Mouse (Mus musculus) midbrain, embryonic 16.5 days (tissue): Measurements from ENCODE around the gene Arhgdig. TPM values are rescaled to one million over a fixed set of nuclear protein-coding genes. Genes with fewer than 3 reads are reported as not detected.
"Not testable (repeated sequence)": the region's sequence is repeated elsewhere in the genome, so short reads cannot be mapped to it uniquely, and the experiment has no call there.

Source experiments
- ATAC-seq: fragments of 200-750 bp; cut with Nextera tagmentation; 2 replicates; pipeline ENCODE4 v1.8.0; 2017; ENCODE audit warnings: moderate TSS enrichment
- H3K27ac ChIP-seq: fragments of 300-500 bp; sonication (generic); 2 replicates; pipeline ENCODE4 v1.5.1; 2014; ENCODE audit warnings: mild to moderate bottlenecking, low read length, mixed read lengths
- H3K27me3 ChIP-seq: fragments of 300-500 bp; sonication (generic); 2 replicates; pipeline ENCODE4 v1.6.1; 2014; ENCODE audit warnings: low read depth, low read length, mixed read lengths; ENCODE audit not compliant: control insufficient read depth, insufficient read depth
- H3K36me3 ChIP-seq: fragments of 300-500 bp; sonication (generic); 2 replicates; pipeline ENCODE4 v1.6.1; 2014; ENCODE audit warnings: mild to moderate bottlenecking, low read length, moderate library complexity, mixed read lengths; ENCODE audit not compliant: control insufficient read depth, insufficient read depth
- H3K4me1 ChIP-seq: fragments of 300-500 bp; sonication (generic); 2 replicates; pipeline ENCODE4 v1.6.1; 2014; ENCODE audit warnings: mild to moderate bottlenecking, low read length, mixed read lengths; ENCODE audit not compliant: control insufficient read depth, insufficient read depth
- H3K4me2 ChIP-seq: fragments of 300-500 bp; sonication (generic); 2 replicates; pipeline ENCODE4 v1.6.1; 2014; ENCODE audit warnings: mild to moderate bottlenecking, low read length, mixed read lengths
- H3K4me3 ChIP-seq: fragments of 300-500 bp; sonication (generic); 2 replicates; pipeline ENCODE4 v1.5.1; 2014; ENCODE audit warnings: low read depth, mild to moderate bottlenecking, low read length, moderate library complexity, mixed read lengths
- H3K9ac ChIP-seq: fragments of 300-500 bp; sonication (generic); 2 replicates; pipeline ENCODE4 v1.6.1; 2014; ENCODE audit warnings: low read depth, low read length, mixed read lengths
- H3K9me3 ChIP-seq: fragments of 300-500 bp; sonication (generic); replicated peaks from 2 replicates; pipeline ENCODE4 v1.6.1; 2014; ENCODE audit warnings: mild to moderate bottlenecking, low read length, mixed read lengths; ENCODE audit not compliant: control insufficient read depth, poor library complexity, severe bottlenecking
- WGBS: fragments of 180-500 bp; shearing (Covaris S2); extraction: QIAGEN DNeasy Blood & Tissue Kit; methylation state at CpG from one replicate; pipeline ENCODE4 v1.1.7; 2014; 5-methylcytosine and 5-hydroxymethylcytosine counted together
- polyA plus RNA-seq: library from polyadenylated mRNA; unstranded; fragments of >200 nt; fragmentation: Nextera tagmentation; extraction: Ambion mirVana; gene quantifications from 2 replicates; pipeline ENCODE4 v1.2.1, GENCODE M21; 2015

Arhgdig gene
- polyA plus RNA-seq, 1 experiment from 2014 or later, result 182 TPM

DNA sequence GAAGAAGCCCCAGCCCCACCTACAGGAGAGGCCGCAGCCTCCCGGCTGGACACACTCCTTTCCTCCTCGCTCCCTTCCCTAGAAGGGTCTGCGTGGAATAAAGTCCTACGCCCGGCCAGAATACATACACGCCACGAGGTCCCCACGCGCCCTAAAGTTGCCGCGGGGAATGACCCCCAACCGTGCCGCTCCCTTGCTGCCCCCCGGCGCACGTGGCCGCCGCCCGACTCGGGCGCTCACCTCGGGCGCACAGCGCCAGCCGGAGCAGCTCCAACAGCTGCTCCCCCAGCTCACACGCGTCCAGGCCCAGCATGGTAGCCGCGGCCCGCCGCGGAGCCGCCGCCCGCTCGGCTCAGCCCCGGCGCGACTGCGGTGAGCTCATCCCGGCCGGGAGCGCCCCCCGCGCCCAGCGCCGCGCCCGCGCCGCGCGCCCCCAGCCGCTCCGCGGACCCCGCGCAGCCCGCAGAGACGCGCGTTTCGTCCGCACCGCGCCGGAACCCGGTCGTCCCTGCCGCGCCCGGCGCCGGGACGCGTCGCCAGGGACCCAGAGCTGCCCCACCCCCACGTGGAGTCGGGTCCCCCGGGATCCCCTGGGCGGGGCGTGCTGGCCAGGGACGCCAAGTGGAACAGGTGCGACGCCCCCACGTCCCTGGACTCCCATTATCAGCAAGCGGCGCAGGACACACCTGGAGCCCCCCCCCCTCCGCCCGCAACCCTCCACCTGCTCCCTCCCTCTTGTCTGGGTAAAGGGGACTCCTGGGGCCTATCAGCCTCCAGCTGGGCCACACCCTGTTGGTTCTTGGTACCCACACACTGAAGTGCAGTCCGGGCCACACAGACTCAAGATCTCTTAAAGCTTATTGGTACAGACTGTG is 6.5 kb downstream of the Arhgdig start:
- H3K27ac ChIP-seq, result no peak overlapping the region
- H3K27me3 ChIP-seq, result peaks cover 31% of the 10 kb centered on the region
- no peaks in the 10 kb centered on the region for H3K9me3 ChIP-seq
- WGBS, result under 1% methylated on average over 33 of the region's 92 CpGs
- H3K9ac ChIP-seq, result peak overlapping the region; percentile 70
- H3K36me3 ChIP-seq, result no peaks in the 10 kb centered on the region; the same call in 1 of the 2 replicates
- H3K4me3 ChIP-seq, result peak overlapping the region; percentile 57
- peak; percentile 58 for ATAC-seq
- H3K4me1 ChIP-seq, result peaks cover 5% of the 10 kb centered on the region; the same call in 1 of the 2 replicates
- peak overlapping the region; percentile 80 for H3K4me2 ChIP-seq

DNA sequence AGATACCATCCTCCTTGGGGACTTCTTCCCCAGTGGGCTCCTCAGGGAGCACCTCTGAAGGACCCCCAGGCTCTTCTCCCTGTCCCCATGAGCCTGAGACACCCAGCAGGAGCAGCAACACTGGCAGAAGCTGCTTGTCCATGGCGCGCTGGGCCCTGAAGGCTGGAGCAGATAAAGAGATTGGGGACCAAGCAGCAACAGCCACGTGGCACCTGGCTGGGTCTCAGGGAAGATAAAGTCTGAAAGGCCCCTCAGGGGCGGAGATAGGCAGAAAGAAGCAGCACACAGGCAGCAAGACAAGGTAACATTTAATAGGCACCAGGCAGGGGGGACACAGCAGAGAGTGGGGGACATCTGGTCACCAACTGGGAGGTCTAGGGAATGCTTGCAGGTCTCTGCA is 8.7 kb downstream of the Arhgdig start, which contains the start of gene Pdia2:
TSS of gene Pdia2 (minus strand) at position 196 of the 400 bp plus-strand sequence.
- Histone ChIP-seq H3K4me2 (peak within 1 kb of the TSS; percentile 80), H3K36me3 (peaks cover 12% of the 10 kb centered on the region; the same call in 1 of the 2 replicates), H3K9ac (0 out of 2 replicates have a peak within 1 kb of the TSS, but pooled peaks have one; percentile 3), H3K27me3 (peaks cover 21% of the 10 kb centered on the region), H3K4me3 (no peak within 1 kb of the TSS; the same call in 1 of the 2 replicates), H3K27ac (no peak within 1 kb of the TSS), H3K4me1 (peaks cover 5% of the 10 kb centered on the region; the same call in 1 of the 2 replicates), H3K9me3 (no peaks in the 10 kb centered on the region)
- 76% methylated on average over 4 of the region's 4 CpGs for WGBS
- ATAC-seq, result no peak

DNA sequence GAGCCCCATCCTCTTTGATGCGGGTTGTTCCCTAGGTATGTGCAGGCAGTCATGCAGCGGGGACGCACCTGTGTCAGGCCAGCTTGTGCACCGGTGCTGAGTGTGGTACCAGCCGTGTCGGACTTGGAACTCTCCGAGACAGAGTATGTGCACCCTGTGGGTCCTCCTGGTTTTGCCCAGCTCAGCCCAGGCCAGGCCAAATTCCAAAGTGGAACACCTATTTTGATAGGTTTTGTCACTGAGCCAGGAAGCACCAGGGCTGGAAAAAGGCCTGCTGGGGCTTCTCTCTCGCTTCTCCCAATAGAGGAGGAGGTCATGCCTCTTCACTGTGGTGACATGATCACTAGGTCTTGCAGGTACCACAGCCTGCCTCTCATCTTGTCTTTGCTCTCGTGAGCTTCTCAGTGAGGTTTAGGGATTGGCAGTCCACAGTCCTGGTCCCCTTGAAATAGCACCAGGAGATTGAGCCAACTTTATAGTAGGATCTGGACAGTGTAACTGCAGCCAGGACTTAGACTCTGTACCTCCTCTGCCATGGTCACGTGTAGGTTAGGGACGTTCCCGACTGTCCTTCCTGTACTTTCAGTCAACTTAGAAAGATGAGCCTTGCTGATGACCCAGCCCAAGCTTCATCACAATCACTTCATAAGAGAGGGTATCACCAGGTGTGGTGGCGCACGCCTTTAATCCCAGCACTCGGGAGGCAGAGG is 14.9 kb downstream of the Arhgdig start:
- peaks cover 58% of the 10 kb centered on the region for H3K36me3 ChIP-seq
- no peak overlapping the region for H3K27ac ChIP-seq
- no peaks in the 10 kb centered on the region for H3K27me3 ChIP-seq
- H3K4me3 ChIP-seq, result no peak overlapping the region
- 94% methylated on average over 15 of the region's 15 CpGs for WGBS
- ATAC-seq, result no peak
- no peak overlapping the region for H3K4me2 ChIP-seq
- no peaks in the 10 kb centered on the region for H3K9me3 ChIP-seq
- H3K9ac ChIP-seq, result no peak overlapping the region
- H3K4me1 ChIP-seq, result no peaks in the 10 kb centered on the region

DNA sequence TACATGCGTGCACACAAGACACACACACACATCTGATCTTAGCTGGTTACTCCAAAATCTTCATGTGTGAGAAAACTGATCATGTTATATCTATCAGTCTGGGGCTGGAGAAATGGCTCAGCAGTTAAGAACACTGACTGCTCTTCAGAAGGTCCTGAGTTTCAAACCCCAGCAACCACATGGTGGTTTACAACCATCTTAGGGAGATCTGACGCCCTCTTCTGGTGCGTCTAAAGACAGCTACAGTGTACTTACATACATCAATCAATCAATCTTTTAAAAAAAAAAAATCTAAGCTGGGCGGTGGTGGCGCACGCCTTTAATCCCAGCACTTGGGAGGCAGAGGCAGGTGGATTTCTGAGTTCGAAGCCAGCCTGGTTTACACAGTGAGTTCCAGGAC is 16.1 kb downstream of the Arhgdig start:
- peaks cover 62% of the 10 kb centered on the region for H3K36me3 ChIP-seq
- ATAC-seq, result not testable (repeated sequence)

DNA sequence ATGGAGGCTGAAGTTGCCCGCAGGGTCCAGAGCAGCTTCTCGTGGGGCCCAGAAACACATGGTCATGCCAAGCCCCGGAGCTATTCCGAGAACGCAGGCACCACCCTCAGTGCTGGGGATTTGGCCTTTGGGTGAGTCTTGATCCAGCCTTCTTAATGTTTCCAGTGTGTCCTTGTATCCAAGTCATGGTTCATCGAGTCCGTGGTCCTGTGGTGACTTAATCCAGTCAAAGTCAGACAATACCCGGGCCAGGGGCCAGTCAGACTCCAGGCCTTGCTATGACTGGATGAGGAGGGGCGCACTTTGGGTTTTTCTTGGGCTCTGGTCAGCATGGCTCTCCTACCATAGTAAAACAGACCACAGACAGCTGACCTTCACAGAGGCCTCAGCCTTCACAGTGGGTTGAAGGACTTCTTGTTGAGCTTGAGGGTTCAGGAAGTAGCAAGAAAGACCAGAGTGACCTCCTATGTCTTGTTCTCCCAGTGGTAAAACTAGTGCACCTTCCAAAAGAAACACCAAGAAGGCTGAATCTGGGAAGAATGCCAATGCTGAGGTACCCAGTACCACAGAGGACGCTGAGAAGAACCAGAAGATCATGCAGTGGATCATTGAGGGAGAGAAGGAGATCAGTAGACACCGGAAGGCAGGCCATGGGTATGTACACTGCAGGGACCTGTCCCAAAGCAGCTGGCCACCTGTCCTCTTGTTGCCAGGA is 19.3 kb downstream of the Arhgdig start:
- H3K27me3 ChIP-seq, result no peaks in the 10 kb centered on the region
- H3K9ac ChIP-seq, result no peak overlapping the region
- 92% methylated on average over 11 of the region's 11 CpGs for WGBS
- ATAC-seq, result no peak
- no peak overlapping the region for H3K4me2 ChIP-seq
- no peak overlapping the region for H3K4me3 ChIP-seq
- H3K27ac ChIP-seq, result no peak overlapping the region
- no peaks in the 10 kb centered on the region for H3K4me1 ChIP-seq
- no peaks in the 10 kb centered on the region for H3K9me3 ChIP-seq
- H3K36me3 ChIP-seq, result peaks cover 58% of the 10 kb centered on the region

More for the DNA sequence above, 16.1 kb downstream of the Arhgdig start:
- not testable (repeated sequence) for H3K9ac ChIP-seq, H3K4me2 ChIP-seq, H3K27ac ChIP-seq, H3K4me1 ChIP-seq, H3K27me3 ChIP-seq, H3K9me3 ChIP-seq, H3K4me3 ChIP-seq
- WGBS, result 91% methylated on average over 7 of the region's 7 CpGs

DNA sequence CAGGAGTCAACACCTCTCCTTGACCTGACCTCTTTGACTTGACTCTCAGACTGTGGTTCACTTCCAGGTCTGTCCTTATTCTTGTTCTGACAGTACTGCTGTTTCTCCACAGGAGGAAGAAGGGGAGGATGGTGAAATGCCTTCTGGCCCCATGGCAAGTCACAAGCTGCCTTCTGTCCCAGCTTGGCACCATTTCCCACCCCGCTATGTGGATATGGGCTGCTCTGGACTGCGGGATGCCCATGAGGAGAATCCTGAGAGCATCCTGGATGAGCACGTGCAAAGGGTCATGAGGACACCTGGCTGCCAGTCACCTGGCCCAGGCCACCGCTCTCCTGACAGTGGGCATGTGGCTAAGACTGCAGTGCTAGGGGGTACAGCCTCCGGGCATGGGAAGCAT is 20.0 kb downstream of the Arhgdig start:
- Histone ChIP-seq H3K27me3 (no peaks in the 10 kb centered on the region), H3K4me2 (no peak overlapping the region), H3K4me3 (no peak overlapping the region), H3K9ac (no peak overlapping the region), H3K36me3 (peaks cover 55% of the 10 kb centered on the region), H3K9me3 (no peaks in the 10 kb centered on the region), H3K4me1 (no peaks in the 10 kb centered on the region), H3K27ac (no peak overlapping the region)
- WGBS, result 96% methylated on average over 5 of the region's 5 CpGs
- ATAC-seq, result no peak

DNA sequence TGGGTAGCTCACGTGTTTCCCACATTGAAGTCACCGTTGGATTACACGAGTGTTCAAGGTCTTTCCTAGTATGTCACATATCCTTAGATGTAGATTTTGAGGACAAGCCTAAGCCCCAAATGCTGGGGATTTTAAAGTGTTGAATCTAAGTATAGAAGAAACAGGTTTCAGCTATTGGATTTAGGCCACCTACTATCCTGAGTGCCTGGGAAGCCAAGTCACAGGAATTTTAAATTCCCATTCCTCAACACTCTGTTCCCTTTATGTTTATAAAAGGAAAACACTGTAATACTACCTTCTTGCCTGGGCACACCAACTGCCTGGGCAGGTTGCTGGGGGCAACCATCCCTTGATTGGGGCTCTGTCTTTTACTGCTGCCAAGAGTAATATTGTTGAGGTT is 26.4 kb downstream of the Arhgdig start:
- Histone ChIP-seq H3K4me3 (no peak overlapping the region), H3K4me1 (no peaks in the 10 kb centered on the region), H3K4me2 (no peak overlapping the region), H3K9ac (no peak overlapping the region), H3K36me3 (peaks cover 21% of the 10 kb centered on the region), H3K9me3 (no peaks in the 10 kb centered on the region), H3K27ac (no peak overlapping the region), H3K27me3 (no peaks in the 10 kb centered on the region)
- ATAC-seq, result no peak
- WGBS, result 97% methylated on average over 3 of the region's 3 CpGs

DNA sequence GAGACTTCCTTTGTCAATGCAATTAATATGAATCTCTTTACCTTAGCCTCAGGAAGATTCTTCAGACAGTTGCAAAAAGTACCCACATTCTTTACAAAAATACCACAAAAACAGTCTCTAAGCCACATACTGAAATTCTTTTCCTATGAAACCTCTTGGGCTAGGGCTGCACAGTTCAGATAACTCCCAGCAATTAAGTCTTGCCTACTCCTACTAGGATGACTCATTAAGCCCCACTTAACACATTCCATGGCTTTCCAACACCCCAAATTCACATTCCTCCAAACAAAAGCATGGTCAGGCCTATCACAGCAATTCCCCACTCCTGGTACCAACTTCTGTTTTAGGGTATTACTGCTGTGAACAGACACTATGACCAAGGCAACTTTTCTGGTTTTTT is 29.0 kb downstream of the Arhgdig start:
- peaks cover 20% of the 10 kb centered on the region; the same call in 1 of the 2 replicates for H3K36me3 ChIP-seq
- H3K9ac ChIP-seq, result no peak overlapping the region
- H3K4me2 ChIP-seq, result no peak overlapping the region
- no peaks in the 10 kb centered on the region for H3K27me3 ChIP-seq
- H3K4me3 ChIP-seq, result no peak overlapping the region
- no peaks in the 10 kb centered on the region for H3K4me1 ChIP-seq
- no peak for ATAC-seq
- no peaks in the 10 kb centered on the region for H3K9me3 ChIP-seq
- no peak overlapping the region for H3K27ac ChIP-seq
